Mouse (Mus musculus) myocyte (in vitro differentiated cells): ENCODE results near the gene Gsg1. TPM values are rescaled to one million over a fixed set of nuclear protein-coding genes. Genes with fewer than 3 reads are reported as not detected.
A peak's percentile ranks its signal among the peaks of the same experiment; 100 is the strongest.

ENCODE experiments used
- H3K27me3 ChIP-seq: one replicate; pipeline ENCODE4 v1.6.1; 2011; ENCODE audit not compliant: control insufficient read depth, insufficient read depth, insufficient read length
- H3K36me3 ChIP-seq: one replicate; pipeline ENCODE4 v1.6.1; 2011; ENCODE audit not compliant: control insufficient read depth, insufficient read depth
- H3K4me2 ChIP-seq: one replicate; pipeline ENCODE4 v1.6.1; 2011; ENCODE audit warnings: low read depth, control low read depth
- H3K4me3 ChIP-seq: one replicate; pipeline ENCODE4 v1.5.1; 2011; ENCODE audit warnings: mild to moderate bottlenecking, control low read depth, moderate library complexity
- H3K79me2 ChIP-seq: one replicate; pipeline ENCODE4 v1.6.1; 2011; ENCODE audit not compliant: control insufficient read depth, insufficient read depth
- H3ac ChIP-seq: one replicate; pipeline ENCODE4 v1.6.1; 2011; ENCODE audit not compliant: control insufficient read depth, insufficient read length
- CEBPB ChIP-seq: IDR thresholded peaks from 2 replicates; pipeline ENCODE4 v1.6.1; 2011; ENCODE audit warnings: mild to moderate bottlenecking, moderate library complexity; ENCODE audit not compliant: poor library complexity, insufficient read depth, severe bottlenecking
- E2F4 ChIP-seq: IDR thresholded peaks from one replicate; pipeline ENCODE4 v1.6.1; 2011; ENCODE audit warnings: mild to moderate bottlenecking, control low read depth, moderate library complexity; ENCODE audit not compliant: insufficient read depth
- MAX ChIP-seq: IDR thresholded peaks from one replicate; pipeline ENCODE4 v1.6.1; 2011; ENCODE audit warnings: low read depth, mild to moderate bottlenecking, control low read depth
- MYOD1 ChIP-seq, 3 experiments: IDR thresholded peaks; one replicate each; pipeline ENCODE4 v1.6.1; 2011; ENCODE audit warnings: control low read depth in 2 of 3, low read depth in 2 of 3, mild to moderate bottlenecking in 2 of 3, moderate library complexity in 1 of 3; ENCODE audit not compliant: insufficient read length in 2 of 3, control insufficient read depth in 1 of 3
- MYOG ChIP-seq, 3 experiments: IDR thresholded peaks; one replicate each; pipeline ENCODE4 v1.6.1; 2011; ENCODE audit warnings: control low read depth in 2 of 3, low read depth in 2 of 3, mild to moderate bottlenecking in 2 of 3; ENCODE audit not compliant: insufficient read length in 2 of 3, control insufficient read depth in 1 of 3, insufficient read depth in 1 of 3
- POLR2A ChIP-seq: IDR thresholded peaks from one replicate; pipeline ENCODE4 v1.6.1; 2011; ENCODE audit warnings: low read depth, mild to moderate bottlenecking, control low read depth, moderate library complexity; ENCODE audit not compliant: insufficient read length
- POLR2AphosphoS2 ChIP-seq: IDR thresholded peaks from one replicate; pipeline ENCODE4 v1.6.1; 2011; ENCODE audit warnings: low read depth, control low read depth; ENCODE audit not compliant: insufficient read length
- REST ChIP-seq: IDR thresholded peaks from one replicate; pipeline ENCODE4 v1.6.1; 2011; ENCODE audit warnings: mild to moderate bottlenecking, control low read depth, moderate library complexity; ENCODE audit not compliant: insufficient read depth, insufficient read length
- SRF ChIP-seq: IDR thresholded peaks from one replicate; pipeline ENCODE4 v1.6.1; 2011; ENCODE audit warnings: low read depth; ENCODE audit not compliant: control insufficient read depth, insufficient read length
- TCF12 ChIP-seq: IDR thresholded peaks from one replicate; pipeline ENCODE4 v1.6.1; 2011; ENCODE audit warnings: mild to moderate bottlenecking, control low read depth; ENCODE audit not compliant: poor library complexity, insufficient read depth, severe bottlenecking
- TCF3 ChIP-seq: IDR thresholded peaks from one replicate; pipeline ENCODE4 v1.6.1; 2011; ENCODE audit warnings: low read depth, control low read depth; ENCODE audit not compliant: insufficient read length
- USF1 ChIP-seq: IDR thresholded peaks from one replicate; pipeline ENCODE4 v1.6.1; 2011; ENCODE audit warnings: low read depth, mild to moderate bottlenecking, control low read depth, moderate library complexity
- polyA plus RNA-seq: library from polyadenylated mRNA; unstranded; fragments of >200 nt; fragmentation: generic; extraction: Trizol; gene quantifications from one replicate; pipeline ENCODE4 v1.2.1, GENCODE M21; 2012; ENCODE audit warnings: missing spikeins

Gene Gsg1
- polyA plus RNA-seq, 1 experiment, result 0.04 TPM

- H3ac ChIP-seq, result no peak overlapping the region
Observed at GRCm38 (mm10) chr6:135260435-135260834, 6.3 kb upstream of the Gsg1 start.

GRCm38 (mm10) chr6:135252728-135253077 lies 1.4 kb downstream of the Gsg1 start:
- TF ChIP-seq USF1 (no peak), REST (no peak), E2F4 (no peak), TCF3 (no peak), MYOD1 (IDR thresholded peaks at IDR 0.05; ENCODE audit: control insufficient read depth in 1 of 3, insufficient read length in 2 of 3, low read depth in 2 of 3) (no peak), CEBPB (no peak), POLR2AphosphoS2 (no peak), SRF (no peak), MAX (no peak), MYOG (IDR thresholded peaks at IDR 0.05; ENCODE audit: control insufficient read depth in 1 of 3, insufficient read depth in 1 of 3, insufficient read length in 2 of 3, low read depth in 2 of 3) (no peak), POLR2A (no peak), TCF12 (no peak)
- no peaks in the 10 kb centered on the region for H3K79me2 ChIP-seq
- peak overlapping the region; percentile 62 for H3K4me2 ChIP-seq
- H3K27me3 ChIP-seq, result no peaks in the 10 kb centered on the region
- H3K36me3 ChIP-seq, result no peaks in the 10 kb centered on the region
- no peak overlapping the region for H3ac ChIP-seq
- H3K4me3 ChIP-seq, result no peak overlapping the region

More at GRCm38 (mm10) chr6:135260435-135260834, 6.3 kb upstream of the Gsg1 start:
- Histone ChIP-seq H3K4me2 (no peak overlapping the region), H3K27me3 (no peaks in the 10 kb centered on the region), H3K36me3 (no peaks in the 10 kb centered on the region), H3K4me3 (no peak overlapping the region), H3K79me2 (no peaks in the 10 kb centered on the region)
- no peak for TF ChIP-seq E2F4
- no peak for TF ChIP-seq POLR2AphosphoS2
- no peak for TF ChIP-seq CEBPB
- no peak for TF ChIP-seq REST
- no peak for TF ChIP-seq TCF3
- TF ChIP-seq MYOG (IDR thresholded peaks at IDR 0.05; ENCODE audit: control insufficient read depth in 1 of 3, insufficient read depth in 1 of 3, insufficient read length in 2 of 3, low read depth in 2 of 3), result no peak
- no peak for TF ChIP-seq POLR2A
- TF ChIP-seq USF1, result no peak
- no peak for TF ChIP-seq MYOD1 (IDR thresholded peaks at IDR 0.05; ENCODE audit: control insufficient read depth in 1 of 3, insufficient read length in 2 of 3, low read depth in 2 of 3)
- no peak for TF ChIP-seq TCF12
- no peak for TF ChIP-seq SRF
- no peak for TF ChIP-seq MAX

- no peaks in the 10 kb centered on the region for H3K36me3 ChIP-seq
- H3K4me2 ChIP-seq, result peak overlapping the region; percentile 62
- H3K4me3 ChIP-seq, result no peak overlapping the region
- no peak overlapping the region for H3ac ChIP-seq
- TF ChIP-seq POLR2AphosphoS2 (no peak), USF1 (peak; percentile 6), CEBPB (peak; percentile 49; the same call in 1 of the 2 replicates), MYOG (IDR thresholded peaks at IDR 0.05; ENCODE audit: control insufficient read depth in 1 of 3, insufficient read depth in 1 of 3, insufficient read length in 2 of 3, low read depth in 2 of 3) (no peak), E2F4 (no peak)
- no peaks in the 10 kb centered on the region for H3K27me3 ChIP-seq
- no peaks in the 10 kb centered on the region for H3K79me2 ChIP-seq
Observed at GRCm38 (mm10) chr6:135251849-135252727, 2.1 kb downstream of the Gsg1 start.

GRCm38 (mm10) chr6:135250926-135251699 lies 3.0 kb downstream of the Gsg1 start:
- no peaks in the 10 kb centered on the region for H3K79me2 ChIP-seq
- no peak overlapping the region for H3K4me3 ChIP-seq
- no peak overlapping the region for H3ac ChIP-seq
- TF ChIP-seq POLR2A, result no peak
- no peak for TF ChIP-seq MYOD1 (IDR thresholded peaks at IDR 0.05; ENCODE audit: control insufficient read depth in 1 of 3, insufficient read length in 2 of 3, low read depth in 2 of 3)
- TF ChIP-seq USF1, result no peak
- no peak for TF ChIP-seq SRF
- TF ChIP-seq POLR2AphosphoS2, result no peak
- no peak for TF ChIP-seq MYOG (IDR thresholded peaks at IDR 0.05; ENCODE audit: control insufficient read depth in 1 of 3, insufficient read depth in 1 of 3, insufficient read length in 2 of 3, low read depth in 2 of 3)
- no peak for TF ChIP-seq MAX
- no peak for TF ChIP-seq CEBPB
- TF ChIP-seq REST, result no peak
- TF ChIP-seq TCF12, result no peak
- TF ChIP-seq E2F4, result no peak
- TF ChIP-seq TCF3, result no peak
- peak overlapping the region; percentile 91 for H3K4me2 ChIP-seq
- no peaks in the 10 kb centered on the region for H3K36me3 ChIP-seq
- no peaks in the 10 kb centered on the region for H3K27me3 ChIP-seq
